Mouse (Mus musculus) left cerebral cortex, adult 11 months (tissue): ENCODE measurements around the gene Nr2f6.

Source experiments
- DNase-seq: peaks from one replicate; pipeline ENCODE4 v3.0.0; 2022; ENCODE audit warnings: low spot score

The Nr2f6 gene

DNA sequence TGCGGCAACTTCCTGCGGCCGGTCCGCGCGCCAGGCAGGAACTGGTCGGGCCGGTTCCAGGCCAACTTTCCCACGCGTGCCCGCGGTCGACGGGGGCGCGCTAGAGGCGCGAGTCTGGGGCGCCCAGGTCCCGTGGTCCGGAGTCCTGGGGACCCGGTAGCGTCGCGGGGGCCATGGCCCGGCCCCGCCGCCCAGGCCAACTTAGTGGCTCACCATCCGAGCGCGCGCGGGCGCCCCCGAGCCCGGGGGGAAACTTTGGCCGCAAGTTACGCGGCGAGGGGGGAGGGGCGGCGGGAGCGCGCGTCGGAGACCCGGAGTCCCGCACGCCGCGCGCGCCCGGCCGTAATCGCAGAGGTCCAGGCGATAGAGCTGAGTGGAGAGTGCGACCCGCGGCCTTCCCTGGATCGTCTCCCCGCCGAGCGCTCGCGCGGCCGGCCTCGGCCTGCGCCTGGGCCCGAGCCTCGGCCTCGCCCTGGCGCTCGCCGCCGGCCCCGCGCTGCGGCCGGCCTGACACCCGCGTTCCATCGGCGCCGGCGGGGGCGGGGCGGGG is at the start of gene Nr2f6:
TSS of gene Nr2f6 (minus strand) at position 540 of the 550 bp plus-strand sequence.
- no peak for DNase-seq

- no peak for DNase-seq
Observed at GRCm38 (mm10) chr8:71422121-71422520, 40.4 kb upstream of the Nr2f6 start.

- DNase-seq = no peak
Observed at GRCm38 (mm10) chr8:71411535-71412273, 29.9 kb upstream of the Nr2f6 start.

GRCm38 (mm10) chr8:71408231-71408630 is 26.5 kb upstream of the Nr2f6 start:
- DNase-seq = no peak

- no peak for DNase-seq
Observed at GRCm38 (mm10) chr8:71407441-71407840, 25.7 kb upstream of the Nr2f6 start.

DNA sequence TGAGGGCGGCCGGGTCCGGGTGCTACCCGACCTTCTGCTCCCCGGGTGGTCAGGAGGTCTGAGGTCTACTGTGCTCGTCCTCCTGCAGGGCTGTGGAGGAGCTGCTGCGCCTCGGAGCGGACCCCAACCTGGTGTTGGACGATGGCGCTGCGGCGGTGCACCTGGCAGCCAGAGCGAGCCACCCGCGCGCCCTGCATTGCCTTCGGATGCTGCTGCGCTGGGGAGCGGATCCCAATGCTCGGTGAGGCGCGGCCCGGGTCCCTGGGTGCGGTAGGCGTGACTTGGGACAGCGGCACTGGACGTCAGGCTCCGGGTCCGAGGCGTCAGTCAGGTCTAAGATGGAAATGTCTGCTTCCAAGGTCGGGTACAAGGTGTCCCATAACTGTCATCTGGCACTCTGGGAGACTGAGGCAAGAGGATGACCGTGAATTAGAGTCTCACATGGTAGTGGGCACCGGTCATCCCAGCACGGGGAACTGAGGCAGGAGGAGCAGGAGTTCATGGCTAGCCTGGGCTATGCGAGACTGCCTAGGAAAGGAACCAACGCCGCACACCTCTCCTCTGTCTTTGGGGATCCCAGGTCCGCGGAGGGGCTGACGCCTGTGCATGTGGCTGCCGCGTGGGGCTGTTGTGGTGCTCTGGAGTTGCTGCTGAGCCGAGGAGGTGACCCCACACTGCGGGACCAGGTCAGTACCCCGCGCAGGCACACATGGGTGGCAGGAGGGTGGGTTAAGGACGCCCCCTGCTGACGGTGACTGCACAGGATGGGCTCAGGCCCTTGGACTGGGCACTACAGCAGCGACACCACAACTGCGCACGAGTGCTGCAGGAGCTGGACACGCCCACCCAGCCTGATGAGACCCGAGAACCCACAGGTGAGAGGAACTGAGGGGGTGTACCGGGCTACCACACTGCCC is 24.6 kb upstream of the Nr2f6 start:
- DNase-seq = no peak

DNA sequence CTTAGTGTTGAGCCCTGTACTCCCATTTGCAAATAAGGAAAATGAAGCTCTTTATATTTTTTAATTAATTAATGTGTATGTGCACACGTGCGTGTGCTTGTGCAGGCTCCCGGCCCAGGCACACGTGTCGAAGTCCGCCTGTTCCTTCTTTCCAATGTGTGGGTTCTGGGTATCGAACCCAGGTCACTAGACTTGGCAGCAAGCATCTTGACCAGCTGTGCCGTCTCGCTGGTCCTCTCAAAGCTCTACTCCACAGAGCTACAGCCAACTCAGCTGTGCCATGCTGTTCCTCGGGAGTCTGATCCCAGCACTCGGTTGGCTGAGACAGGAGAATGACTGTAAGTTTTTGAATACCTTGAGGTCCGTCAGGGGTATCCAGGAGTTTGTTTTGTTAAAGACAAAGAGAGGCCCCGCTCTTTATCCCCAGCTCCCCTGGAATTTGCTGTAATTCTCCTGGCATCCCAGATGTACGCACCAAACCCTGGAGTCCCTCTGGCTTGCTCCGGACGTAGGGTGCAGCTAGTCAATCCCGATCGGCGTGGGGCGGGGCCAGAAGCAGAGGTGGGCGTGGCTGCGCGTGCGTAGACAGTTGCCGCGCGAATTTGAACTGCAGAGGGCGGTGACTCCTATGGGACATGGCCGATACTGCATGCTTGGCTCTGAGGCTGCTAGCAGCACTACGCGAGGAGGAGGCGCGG is 23.8 kb upstream of the Nr2f6 start, which contains the start of gene Ankle1:
TSS of gene Ankle1 (plus strand) at position 610 of the 698 bp plus-strand sequence.
- peak; percentile 88 for DNase-seq

DNA sequence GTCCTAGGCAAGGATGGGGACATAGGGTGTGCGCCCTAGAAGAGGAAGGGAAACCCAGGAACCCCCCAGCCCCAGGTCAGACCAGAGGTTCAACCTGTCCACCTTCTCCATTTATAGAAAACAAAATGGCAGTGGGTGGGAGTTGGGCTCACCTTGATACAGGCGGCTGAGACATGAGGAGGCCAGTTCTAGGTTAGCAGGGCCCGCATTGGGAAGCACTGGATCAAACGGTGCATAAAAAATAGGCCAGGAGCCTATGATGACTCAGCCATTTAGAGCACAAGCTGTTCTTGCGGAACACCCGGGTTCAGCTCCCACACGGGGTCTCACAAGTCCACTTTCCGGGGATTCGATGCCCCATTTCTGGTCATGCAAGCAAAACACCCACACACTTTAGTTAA is 23.2 kb upstream of the Nr2f6 start:
- DNase-seq = no peak

DNA sequence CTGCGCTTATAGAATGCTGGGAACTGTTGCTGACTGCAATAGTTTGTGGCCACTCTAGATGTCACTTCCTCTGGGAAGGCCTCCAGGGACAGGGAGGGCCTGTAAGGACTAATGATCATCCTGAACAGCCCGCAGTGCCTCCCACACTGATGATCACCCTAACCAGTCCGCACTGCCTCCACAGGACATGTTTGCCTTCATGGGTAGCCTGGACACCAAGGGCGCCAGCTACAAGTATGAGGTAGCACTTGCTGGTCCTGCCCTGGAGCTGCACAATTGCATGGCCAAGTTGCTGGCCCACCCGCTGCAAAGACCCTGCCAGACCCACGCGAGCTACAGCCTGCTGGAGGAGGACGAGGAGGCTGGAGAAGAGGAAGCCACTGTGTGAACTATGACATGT is 22.3 kb upstream of the Nr2f6 start:
- no peak for DNase-seq

DNA sequence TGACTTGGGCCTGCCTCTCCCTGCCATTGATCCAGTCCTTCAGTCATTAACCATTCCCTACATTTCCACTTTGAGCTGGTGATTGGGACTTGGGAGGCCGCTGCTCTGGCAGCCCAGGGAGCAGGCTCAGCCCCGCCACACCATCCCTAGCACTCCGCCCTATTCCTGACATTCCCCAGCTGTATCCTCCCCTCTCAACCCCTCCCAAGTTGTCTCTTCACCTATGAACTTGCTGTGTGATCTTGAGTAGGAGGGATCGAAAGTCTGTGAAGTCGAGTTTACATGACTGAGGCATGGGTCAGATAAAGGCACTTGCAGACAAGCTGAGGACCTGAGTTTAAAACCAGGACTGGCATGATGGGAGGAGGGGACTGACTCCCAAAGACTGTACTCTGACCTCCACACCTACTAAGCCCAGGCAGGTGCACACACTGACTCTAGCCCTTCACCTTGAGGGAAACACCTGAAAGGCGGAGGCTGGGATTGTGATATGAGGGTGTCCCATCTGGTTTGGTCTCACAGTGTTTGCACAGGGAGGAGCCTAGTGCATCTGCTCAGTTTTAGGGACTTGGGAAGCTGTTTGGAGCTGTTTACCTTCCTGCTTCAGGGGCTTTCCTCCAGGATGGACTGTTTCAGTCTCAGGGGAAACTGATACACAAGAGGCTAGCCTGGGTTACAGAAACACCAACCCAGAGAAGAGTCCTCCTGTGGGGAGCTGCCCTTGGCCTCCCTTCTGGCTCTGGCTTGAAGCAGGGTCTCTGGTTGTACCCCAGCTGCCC is 21.5 kb upstream of the Nr2f6 start:
- no peak for DNase-seq

DNA sequence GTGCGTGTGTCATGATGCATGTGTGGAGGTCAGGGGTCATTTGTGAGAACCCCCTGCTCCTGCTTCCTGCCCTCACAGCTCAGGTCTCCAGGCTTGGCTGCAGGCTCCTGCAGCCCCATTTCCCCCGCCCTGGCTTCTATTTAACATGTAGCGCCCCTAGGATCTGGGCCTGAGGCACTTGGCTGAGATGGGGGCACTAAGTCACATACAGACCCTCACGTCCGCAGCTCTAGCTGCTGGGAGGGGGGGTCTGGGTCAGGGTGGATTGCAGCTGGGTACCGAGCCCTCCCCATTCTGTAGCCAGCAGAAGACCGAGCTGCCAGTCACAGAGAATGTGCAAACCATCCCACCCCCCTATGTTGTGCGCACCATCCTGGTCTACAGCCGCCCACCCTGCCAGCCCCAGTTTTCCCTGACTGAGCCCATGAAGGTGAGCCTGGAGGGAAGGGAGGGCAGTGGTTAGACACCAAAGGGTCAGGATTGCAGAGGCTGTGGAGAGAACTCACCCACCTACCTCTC is 20.7 kb upstream of the Nr2f6 start:
- no peak for DNase-seq

- DNase-seq = no peak
Observed at GRCm38 (mm10) chr8:71401454-71401853, 19.7 kb upstream of the Nr2f6 start.

DNA sequence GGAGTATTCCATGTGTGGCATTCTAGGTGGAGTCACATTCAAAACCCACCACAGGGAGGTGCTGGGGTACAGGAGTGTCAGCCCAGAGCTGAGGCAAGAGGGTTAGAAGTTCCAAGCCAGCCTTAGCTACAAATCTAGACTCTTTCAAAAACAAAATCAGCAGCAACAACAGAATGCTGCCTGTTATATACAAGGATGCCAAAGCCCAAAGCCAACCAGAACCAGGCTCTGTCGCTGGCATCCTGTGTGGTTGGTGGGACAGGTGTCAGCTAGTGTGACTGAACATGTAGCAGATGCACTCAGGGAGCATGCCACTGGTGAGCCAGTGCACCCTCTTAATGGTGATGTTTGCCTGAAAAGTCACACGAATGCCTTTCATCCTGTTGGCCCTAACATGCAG is 19.1 kb upstream of the Nr2f6 start:
- no peak for DNase-seq

DNA sequence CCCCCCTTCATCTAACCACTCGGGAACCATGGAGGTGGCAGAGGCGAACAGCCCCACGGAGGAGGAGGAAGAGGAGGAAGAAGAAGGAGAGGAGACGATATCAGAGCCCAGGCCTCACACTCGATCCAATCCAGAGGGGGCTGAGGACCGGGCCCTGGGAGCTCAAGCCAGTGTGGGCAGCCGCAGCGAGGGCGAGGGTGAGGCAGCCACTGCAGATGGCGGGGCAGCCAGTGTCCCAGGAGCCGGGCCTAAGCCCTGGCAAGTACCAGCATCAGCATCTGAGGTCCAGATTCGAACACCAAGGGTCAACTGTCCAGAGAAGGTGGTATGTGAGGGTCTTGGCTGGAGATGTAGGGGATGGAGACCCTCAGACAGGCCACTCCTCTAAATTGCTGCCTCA is 15.9 kb upstream of the Nr2f6 start:
- DNase-seq = no peak

DNA sequence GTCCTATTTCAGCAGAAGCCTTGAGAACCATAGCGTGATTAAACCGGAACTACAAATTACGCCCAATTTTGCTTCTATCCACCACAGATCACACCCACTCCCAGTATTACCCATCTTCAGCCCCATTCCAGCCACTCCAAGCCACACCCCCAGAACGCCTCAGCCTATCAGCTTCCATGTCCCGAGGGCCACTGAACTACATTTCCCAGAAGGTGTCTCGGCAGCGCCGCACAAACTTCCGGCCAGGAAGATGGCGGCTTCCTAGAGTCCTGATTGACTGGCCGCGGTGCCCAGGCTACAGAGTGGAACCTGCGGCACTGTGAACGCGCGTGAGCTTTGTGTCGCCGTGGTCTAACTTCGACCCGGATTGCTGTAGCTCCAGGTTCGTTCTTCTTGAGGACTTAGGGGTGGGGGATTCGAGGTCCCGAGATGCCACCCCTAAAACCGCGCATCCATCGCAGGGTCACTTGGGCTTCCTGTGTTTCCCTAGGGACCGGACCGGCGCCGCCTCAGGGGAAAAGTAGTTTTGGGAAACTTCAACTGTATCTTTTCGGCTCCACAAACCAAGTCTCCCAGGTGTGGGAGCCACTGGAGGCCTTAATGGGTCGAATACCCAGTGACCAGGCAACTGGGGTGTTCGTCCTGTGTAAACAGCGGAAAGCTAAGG is 15.0 kb upstream of the Nr2f6 start, which contains the start of gene Babam1:
TSS of gene Babam1 (plus strand) at position 223 of the 667 bp plus-strand sequence.
- DNase-seq = peak; percentile 93

DNA sequence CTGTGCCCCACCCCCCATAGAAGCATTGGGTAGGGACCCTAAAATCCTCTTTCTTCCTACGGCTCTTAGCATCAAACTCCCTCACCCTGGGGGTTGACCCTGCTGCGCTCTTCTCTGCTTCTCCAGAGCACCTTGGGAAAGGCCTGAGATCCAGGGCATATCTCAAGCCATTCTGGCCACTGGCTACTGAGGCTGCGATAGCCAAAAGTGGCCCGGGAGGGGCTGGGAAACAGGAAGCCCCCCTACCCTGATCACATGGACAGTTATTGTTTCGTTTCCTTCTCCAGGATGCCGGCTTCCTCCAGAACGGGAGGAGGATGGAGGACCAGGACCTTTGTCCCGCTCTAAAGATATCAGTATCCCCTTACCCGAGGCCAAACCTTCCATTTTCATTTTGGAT is 13.9 kb upstream of the Nr2f6 start, which contains the start of gene Ushbp1:
TSS of gene Ushbp1 (minus strand) at position 174 of the 400 bp plus-strand sequence.
- DNase-seq = no peak

- DNase-seq = no peak
Observed at GRCm38 (mm10) chr8:71395071-71395470, 13.3 kb upstream of the Nr2f6 start.

GRCm38 (mm10) chr8:71394481-71394880 is 12.7 kb upstream of the Nr2f6 start:
- DNase-seq = no peak

- DNase-seq = no peak
Observed at GRCm38 (mm10) chr8:71392871-71393270, 11.1 kb upstream of the Nr2f6 start.

- no peak for DNase-seq
Observed at GRCm38 (mm10) chr8:71392391-71392790, 10.6 kb upstream of the Nr2f6 start.
